Mouse (Mus musculus) ES-Bruce4 (cell line): ENCODE data around the gene 1110004F10Rik.

Source experiments
- CTCF ChIP-seq: IDR thresholded peaks from one replicate; pipeline ENCODE4 v1.8.1; 2011; ENCODE audit warnings: low read depth, low read length
- EP300 ChIP-seq: IDR thresholded peaks from 2 replicates; pipeline ENCODE4 v1.6.1; 2011; ENCODE audit warnings: low read depth, low read length; ENCODE audit not compliant: insufficient read depth

DNA sequence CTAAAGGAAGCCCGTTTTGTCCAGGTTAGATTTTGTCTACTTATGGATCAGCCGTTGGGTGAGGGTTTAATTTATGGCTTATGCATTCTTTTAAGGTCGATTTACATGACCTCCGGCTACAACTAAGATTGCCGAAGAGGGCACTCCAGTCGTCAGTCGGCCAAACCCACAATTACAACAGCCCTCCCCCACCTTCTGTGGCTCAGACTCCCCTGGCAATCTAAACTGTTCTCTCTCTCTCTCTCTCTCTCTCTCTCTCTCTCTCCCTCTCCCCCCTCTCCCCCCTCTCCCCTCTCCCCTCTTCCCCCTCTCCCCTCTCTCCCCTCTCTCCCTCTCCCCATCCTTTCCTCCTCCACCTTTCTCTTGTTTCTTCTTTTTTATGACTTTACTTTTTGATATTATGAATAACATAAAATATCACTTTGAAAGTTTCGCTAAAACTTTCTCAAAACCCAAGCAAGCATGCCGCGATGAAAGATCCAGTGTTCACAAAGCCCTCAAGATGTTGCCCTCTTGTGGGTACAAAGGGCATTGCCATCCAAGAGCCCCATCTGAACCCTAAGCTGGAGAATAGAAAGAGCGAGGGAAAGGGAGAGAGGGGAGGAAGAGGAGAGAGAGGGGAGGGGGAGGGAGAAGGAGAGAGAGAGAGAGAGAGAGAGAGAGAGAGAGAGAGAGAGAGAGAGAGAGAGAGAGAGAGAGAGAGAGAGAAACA is 6.4 kb upstream of the 1110004F10Rik start:
- TF ChIP-seq CTCF (peak; percentile 31), EP300 (no peak)
